Mouse (Mus musculus): ENCODE measurements around the gene Gse1. TPM values are rescaled to one million over a fixed set of nuclear protein-coding genes. Genes with fewer than 3 reads are reported as not detected.
"Not testable (repeated sequence)": the region's sequence is repeated elsewhere in the genome, so short reads cannot be mapped to it uniquely, and the experiment has no call there.

Gene Gse1
- polyA plus RNA-seq, 1 experiment, result 27.5 TPM

DNA sequence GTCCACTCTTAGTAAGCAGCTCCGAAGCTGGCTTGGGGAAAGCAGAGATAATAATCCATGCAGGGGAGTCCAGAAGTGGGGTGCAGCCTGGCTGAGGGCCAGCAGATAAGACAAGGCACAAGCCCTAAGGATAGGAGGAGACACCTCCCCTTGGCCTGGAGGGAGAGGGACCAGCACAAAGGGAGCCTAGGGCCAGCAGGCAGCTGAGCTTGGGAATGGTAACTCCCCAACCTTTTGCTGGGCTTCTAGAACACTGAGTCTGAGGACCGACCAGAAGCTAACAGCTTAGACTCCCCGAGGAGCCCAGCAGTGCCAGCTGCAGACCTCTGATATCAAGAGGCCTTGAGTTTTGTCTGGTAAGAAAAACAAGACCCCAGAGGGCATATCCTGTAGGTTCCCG, 115.9 kb downstream of the Gse1 start:
- no peak for DNase-seq (ENCODE audit: low spot score)

DNA sequence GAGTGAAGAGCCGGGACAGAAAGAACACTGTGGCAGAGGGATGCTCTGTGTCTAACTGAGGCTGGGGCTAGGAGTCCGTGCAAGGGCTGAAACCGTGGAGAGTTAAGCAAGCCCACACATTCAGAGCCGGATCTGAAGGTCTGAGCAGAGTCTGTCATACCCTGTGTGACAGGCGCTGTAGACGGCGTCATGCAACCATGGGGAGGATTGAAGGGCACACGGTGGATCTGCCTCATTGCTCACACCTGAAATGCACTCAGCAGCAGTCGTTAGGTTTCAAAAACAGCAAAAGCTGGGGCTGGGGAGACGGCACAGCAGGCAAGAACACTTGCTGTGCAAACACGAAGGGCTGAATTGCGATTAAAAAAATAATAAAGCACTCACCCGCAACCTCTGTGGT, 116.3 kb downstream of the Gse1 start:
- no peak for DNase-seq (ENCODE audit: low spot score)

DNA sequence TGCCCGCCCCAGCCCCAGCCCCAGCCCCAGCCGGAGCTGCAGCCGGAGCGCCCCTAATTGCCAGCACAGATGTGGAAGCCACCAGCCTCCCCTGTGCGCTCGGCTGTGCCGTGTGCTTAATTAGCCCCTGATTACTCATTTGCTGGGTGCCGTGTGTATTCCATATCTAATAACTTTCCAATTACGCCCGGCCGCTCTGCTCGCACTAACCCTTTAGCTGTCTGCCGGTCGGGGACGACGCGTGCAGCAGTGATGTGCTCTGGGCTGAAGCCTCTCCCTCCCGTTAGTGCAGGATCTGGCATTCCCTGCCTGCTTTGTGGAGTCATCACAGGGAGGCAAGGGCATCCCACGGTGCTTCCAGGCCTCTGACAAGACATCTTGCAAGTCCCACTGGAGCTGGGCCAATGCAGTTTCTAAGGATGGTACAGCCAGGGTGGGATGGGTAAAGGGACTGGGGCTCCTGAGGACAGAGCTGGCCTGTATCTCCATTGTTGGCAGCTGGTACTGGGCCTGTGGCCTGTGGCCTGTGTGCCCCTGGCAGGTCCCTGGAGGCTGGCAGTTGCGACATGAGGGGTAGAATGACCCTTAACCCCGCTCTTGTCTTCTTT, 119.6 kb downstream of the Gse1 start:
- no peak for DNase-seq (ENCODE audit: low spot score)

DNA sequence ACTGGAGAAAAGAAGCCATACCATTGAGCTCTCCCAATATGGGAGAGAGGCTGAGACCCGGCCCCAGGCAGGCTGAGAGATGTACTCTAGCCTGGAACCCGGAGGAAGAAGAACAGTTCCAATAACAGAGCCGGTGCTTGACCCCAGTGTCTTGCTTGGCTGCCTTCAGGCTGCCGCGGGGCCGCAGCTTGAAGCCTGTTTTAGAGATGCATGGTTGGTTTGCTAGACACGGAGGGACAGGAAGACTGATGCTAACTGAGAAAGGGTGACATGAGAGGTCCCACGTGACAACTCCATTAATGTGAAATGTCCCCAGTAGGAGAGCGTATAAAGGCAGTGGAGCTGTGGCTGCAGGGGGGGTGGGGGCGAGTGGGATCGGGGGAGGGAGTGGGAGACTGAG, 120.7 kb downstream of the Gse1 start:
- DNase-seq (ENCODE audit: low spot score), result no peak

DNA sequence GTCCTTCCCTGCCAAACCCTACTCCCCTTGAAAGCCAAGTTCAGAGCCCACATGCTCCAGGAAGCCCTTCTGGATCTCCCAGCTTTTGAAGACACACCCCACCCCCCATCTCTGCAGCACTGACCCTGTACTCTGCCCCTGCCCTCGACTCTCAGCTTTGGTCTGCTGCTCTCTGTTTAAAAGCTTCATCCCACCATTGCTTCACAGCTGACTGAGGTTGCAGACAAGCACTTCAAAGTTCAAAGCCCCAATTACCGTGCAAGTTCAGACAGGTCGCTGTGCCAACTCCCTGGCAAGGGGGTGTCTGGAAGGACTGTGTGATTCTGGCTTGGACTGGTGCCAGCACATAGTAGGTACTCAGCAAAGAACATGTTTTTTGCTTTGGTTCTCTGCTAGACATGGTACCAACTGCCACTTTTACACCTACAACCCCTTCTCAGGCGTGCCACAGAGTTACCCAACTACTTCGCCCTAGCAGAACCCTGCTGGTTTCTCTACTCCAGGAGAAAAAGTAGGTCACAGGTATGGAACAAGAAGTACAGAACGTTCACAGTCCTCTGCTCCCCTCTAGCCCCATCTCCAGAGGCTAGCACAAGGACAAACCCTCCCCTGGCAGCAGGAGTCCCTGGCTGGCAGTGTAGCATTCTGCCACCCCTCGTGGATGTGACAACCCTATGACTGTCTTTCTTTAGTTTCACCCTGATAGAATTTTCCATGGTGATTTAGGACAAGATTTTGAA, 123.2 kb downstream of the Gse1 start:
- DNase-seq (ENCODE audit: low spot score), result no peak

DNA sequence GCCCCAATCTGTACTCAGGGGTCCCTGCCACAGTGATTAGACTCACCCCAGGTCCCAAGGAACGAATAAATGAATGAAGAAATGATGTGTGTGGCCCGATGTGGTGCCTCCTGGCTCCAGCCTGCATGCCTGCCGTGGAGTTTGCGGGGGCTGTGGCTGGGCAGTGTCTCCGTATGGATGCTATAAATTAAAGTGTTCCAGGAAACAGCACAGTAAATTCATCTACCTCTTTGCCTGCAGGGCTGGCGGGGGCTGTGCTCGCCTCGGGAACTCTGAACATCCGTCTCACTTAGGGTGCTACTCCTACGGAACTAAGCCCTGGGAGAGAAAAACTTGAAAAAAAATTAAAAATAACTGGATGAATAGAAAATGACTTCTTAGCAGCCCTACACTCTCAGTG, 123.8 kb downstream of the Gse1 start:
- no peak for DNase-seq (ENCODE audit: low spot score)

DNA sequence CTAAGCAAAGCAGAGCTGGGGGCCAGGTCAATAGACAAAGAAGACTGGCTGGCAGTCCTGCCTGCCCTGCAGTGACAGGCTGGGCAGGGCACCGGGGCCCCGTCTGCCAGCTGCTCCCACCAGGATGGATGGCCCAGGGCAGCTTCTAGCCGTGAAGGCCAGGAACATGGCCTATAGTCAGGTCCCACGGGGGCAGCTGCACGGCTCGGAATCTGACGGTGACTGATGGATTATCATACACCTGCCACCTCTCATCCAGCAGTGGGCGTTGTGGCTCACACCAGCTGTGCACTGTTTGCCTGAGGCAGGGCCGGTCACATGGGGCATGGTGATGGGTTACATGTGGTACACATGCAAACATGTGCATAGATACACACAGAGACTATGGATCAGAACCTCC, 127.8 kb downstream of the Gse1 start:
- DNase-seq (ENCODE audit: low spot score), result no peak

DNA sequence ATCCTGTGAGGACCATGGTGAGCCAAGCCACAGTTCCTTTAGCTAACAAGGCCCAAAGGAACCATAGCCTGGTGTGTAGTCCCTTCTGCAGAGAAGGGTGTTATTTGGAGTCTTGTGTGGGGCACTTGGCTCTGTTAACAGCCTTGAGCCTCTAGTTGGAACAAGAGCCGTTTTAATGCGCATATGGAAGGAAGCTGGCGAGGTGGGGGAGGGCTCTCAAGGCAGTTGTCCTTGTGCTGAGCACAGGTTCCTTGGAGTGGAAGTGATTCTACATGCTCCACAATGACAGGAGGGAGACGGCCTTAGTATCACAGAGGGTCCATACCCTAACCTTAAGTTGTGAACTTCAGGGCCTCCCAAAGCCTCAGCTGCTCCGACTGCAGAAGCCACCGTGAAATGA, 129.2 kb downstream of the Gse1 start:
- no peak for DNase-seq (ENCODE audit: low spot score)

DNA sequence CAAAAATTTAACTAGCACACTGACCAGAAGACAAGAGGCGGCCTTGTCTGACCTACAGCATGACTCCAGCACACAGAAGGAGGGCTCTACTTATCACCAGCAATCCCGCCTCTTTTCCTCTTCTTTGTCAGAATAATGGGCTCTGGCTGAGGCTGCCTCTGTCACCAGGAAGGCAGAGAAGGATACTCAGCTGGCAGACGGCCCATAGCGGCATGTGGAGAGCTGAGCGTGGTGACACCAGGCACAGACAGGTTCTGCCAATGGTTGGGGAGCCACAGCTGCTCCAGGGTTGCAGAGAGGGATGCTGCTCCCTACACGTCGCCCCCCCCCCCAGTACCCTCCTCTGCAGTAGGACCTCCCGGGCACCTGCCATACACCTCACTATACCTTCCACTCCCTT, 133.0 kb downstream of the Gse1 start:
- DNase-seq (ENCODE audit: low spot score), result no peak

DNA sequence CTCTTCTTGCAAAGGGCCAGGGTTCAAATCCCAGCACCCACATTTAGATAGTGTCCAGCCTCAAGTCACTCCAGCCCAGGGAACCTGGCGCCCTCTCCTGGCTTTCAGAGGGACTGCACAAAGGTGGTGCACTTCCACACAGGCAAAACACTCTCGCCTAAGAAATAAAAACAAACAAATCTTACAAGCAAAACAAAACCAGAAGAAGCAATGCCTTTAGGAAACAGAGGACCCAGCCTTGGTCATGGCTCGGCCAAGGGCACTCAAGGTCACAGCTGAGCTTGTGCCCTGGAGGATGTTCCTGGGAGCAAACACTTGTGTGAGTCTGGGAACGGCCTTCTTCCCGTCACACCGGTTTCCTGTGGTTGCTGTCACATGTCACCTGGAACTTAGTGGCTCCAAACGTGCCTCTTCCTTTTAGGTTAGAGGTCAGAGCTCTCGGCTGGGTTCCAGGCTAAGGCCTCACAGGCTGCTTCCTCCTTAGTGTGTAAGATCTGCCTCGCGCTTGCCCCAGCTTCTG, 135.4 kb downstream of the Gse1 start:
- no peak for DNase-seq (ENCODE audit: low spot score)

DNA sequence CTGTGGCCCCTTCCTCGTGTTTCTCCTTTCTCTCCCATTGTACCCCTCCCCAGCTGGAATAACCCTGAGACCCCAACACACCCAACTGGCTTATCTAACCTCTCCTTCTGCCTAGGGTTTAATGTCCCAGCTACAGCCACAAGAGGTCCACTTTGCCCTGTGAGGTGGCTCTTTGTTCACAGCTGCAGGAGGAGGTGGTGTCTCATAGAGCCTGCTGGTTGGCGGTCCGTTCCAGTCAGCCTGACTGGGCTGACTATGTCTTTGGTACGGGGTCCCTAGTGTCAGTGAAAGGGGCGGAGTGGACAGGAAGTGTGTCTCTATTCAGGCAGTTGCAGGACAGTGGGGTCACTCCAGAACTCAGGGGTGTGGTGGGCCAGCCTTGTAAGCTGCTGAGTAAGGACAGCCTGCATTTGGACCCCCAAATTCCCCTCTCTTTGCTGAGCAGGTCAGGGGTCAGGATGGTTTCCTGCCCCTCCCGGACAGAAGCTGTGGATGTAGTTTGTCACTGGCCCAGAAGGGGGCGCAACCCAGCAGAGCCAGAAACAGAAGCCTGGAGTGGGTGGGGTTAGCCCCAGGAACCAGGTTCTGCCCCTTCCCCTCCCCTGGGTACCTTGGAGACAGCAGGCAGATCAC, 136.0 kb downstream of the Gse1 start:
- no peak for DNase-seq (ENCODE audit: low spot score)

DNA sequence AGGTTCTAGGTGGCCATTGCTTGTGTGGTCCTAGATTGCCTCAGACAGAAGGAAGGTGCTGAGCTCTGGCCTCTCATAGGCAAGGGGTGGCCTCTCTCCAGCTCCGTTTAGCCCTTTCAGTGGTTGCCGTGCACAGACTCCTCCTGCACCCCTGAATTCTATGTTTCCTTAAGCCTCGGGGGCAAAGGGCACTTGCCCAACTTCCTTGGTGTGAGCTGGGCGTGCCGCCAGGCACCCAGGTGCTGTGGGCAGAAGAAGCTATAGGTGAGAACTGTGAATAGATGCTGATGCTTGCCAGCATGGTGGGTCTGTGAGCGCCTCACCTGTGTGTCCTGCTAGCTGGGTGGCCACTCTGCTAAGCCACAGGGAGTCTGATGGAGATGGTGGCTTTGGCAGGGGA, 138.6 kb downstream of the Gse1 start:
- DNase-seq (ENCODE audit: low spot score), result no peak

DNA sequence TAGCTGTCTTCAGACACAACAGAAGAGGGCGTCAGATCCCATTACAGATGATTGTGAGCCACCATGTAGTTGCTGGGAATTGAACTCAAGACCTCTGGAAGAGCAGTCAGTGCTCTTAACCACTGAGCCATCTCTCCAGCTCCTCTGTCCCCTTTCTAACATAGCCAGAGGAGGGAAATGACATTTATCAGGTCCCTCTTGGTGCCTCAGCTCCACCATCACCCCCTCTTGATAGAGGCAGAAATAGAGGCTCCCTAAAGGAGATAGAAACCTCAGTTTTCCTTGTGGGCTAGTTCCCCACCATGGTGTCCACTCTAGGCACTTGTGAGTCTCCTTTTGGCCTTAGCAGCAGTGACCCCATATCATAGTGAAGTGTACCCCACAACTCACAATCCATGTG, 139.9 kb downstream of the Gse1 start:
- not testable (repeated sequence) for DNase-seq (ENCODE audit: low spot score)

DNA sequence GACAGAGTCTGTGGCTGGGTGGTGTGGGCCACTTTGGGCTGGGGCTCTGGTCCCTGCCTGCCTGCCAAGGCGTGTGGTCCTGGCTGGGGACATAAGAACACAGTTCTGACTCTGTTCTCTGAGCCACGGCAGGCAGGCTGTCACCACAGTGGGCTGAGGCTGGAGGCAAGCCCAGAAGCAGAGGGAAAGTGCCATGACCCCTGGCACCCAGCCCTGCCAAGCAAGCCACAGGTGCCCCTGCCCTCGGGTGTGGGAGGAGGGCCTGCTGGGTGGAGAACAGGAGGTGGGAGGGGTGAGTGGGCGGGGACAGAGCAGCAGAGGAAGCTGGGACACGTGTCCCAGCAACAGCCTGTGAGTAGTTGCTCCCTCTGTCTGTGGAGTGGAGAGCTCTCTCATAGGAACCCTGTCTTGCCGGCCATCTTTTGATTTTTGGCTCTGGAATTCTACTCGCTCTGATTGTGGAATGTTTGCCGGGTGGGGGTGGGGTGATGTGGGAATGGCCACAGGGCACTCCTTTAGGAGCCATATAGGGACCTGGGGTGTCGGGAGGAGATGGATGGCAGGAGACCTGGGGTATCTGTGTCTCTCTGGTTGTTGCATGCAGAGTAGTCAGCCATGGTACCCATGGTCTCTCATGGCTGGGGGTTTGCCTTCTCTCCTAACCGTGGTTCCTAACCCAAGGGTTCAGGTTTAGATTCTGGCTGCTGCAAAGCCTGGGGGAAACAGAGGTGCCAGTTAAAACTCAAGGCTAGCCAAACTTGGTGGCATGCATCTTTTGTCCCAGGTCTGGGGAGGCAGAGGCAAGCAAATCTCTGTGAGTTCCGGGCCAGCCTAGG, 140.8 kb downstream of the Gse1 start:
- peak; percentile 84 for DNase-seq (ENCODE audit: low spot score)

DNA sequence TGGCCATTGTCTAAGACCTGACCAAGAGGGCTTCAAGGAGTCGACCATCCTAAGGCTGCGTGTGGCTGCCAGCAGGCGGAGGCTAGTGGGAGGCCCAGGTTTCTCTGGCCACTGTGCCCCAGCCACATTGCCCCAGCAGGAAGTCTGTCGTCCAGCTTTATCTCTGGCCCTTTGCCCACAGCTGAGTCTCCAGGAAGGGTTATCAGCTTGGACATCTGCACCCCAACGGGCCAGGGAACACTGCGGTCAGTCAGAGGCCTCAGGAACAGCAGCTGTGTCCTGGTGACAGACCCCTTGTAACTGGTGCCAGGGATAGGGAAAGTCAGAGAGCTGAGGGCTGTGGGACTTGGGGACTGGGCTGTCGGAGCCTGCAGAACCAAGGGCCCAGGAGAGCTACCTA, 141.7 kb downstream of the Gse1 start:
- DNase-seq (ENCODE audit: low spot score), result peak; percentile 53

DNA sequence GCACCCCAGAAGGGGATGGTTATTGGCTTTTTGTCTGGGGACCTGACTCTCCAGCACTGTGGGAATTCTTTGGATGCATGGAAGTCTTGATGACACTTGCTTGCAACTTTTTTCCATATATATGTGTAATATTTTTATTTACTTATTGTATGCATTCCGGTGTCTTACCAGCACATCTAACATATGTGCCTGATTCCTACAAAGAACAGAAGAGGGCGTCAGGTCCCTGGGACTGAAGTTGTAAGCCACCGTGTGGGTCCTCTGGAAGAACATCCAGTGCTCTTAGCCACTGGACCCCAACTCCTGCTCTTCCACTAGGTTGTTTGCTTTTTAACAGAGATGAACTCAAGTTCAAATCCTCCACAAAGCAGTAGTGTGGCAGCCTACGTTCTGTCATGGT, 142.2 kb downstream of the Gse1 start:
- DNase-seq (ENCODE audit: low spot score), result no peak

DNA sequence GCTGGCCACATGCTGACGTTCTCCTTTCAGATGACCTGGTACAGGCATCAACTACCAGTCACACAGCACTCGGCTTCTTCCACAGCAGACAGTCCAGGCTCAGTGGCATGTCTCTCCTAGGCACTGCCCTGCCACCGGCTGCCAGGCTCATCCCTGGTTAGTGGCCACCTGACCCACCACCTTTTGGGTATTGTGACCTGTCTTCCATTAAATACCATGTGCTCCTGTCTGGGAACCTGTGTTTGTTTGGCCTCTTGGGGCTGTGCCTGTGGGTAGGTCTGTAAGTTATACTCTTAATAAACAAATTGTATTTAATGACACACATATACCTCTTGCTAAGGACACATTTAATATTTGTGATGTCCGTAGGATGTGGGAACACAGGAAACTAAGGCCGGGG, 142.9 kb downstream of the Gse1 start:
- no peak for DNase-seq (ENCODE audit: low spot score)

DNA sequence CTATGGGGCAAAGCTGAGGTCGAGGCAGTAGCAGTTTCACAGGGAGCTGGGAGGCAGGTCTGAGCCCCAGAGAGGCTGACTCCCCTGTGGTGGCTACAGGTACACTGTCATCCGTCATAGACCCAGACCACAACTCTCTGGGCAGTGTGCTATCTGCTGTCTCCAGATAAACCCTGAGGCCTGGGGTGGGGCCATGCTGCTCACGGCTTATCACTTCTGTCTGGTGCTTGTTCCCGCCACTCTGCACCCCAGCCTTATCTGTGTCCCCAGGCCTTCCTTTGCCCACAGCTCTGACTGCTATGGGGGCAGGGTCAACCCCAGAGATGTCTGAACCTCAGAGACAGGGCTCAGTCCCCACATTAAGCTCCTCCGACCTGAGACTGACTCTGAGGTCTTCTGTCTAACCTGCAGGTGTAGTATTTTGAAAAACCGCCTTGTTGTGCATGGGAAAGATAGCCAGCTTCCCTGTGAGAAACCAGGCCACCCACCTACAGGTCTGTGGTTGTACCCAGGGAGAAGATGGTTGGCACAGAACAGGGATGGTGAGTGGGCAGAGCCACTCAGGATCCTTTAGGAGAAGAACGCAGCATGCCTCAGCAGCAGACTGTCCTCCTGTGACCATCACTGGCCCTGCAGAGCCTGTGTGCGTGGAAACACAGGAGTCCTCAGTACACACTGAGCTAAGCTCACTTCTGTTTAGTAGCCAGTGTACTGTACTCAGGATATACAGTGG, 143.6 kb downstream of the Gse1 start:
- no peak for DNase-seq (ENCODE audit: low spot score)

DNA sequence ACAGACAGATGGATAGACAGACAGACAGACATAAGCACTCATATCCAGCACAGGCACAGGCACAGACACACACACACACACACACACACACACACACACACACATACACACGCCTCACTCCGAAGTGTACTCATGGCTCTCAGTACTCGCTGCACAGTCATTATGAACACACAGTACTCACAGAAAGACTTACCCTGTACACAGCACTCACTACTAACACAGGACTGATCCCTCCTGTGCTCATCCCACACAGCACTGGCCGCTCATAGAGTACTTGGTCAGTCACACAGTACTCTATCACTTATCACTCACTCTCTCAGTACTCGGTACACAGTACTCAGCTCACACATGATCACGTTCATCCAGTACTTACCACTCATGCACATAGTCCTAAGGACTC, 144.4 kb downstream of the Gse1 start:
- DNase-seq (ENCODE audit: low spot score), result no peak

DNA sequence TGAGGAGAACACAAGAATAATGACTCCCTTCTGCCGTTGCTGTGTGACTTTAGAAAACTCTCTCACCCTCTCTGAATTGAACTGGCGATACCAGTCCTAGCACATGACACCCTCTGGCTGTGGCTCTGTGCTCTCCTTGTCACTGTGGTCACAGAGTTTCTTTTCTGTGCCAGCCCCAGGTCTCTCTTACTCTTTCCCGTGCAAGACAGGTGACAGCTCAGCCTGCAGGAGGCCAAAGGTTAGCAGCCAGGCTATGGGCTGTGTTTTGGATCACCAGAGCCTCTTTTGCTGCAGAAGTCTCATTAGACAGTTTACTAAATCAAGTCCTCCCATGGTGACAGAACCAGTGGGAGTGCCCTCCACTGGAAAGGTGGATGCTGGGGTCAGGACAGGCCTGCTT, 145.4 kb downstream of the Gse1 start:
- no peak for DNase-seq (ENCODE audit: low spot score)

DNA sequence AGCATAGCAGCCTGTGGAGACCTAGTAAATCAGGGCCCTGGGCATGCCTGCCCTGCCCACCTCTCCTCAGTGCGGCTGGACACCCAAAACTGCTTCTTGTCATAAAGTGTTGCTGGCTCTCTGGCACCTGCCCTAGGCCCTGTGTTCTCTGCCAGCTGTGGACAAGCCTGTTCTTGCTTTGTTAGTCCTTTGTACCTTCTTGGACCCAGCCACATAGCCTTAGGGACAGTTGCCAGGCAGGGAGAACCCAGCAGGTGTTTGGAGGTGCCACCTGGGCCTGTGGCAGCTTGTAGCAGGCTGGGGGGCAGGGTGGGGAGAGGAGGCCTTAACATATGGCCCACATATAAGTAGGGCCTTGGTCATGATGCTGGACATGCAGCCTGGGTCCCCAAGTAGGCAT, 145.8 kb downstream of the Gse1 start:
- peak; percentile 55 for DNase-seq (ENCODE audit: low spot score)

DNA sequence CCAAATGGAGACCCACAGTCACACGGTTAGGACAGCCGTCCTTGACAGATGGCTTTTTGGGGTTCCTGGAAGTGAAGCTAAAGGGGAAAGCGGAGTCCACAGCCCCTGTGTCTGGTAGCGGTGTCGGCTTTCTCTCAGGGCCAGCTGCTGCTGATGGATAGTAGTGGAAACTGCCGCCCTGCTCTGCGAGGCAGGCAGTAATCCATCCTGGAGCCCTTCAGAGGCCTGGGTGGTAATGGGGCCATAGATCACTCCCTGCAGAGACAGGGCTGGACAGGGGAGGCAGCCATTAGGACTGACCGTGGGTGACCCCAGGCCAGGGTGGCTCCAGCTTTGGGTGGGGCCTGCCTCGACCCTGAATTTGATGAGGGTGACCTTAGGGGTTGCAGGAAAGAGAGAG, 146.3 kb downstream of the Gse1 start:
- no peak for DNase-seq (ENCODE audit: low spot score)

Measured in urinary bladder, adult 2 months (tissue).